Mouse (Mus musculus): Measurements from ENCODE around the gene Pym1. TPM values are rescaled to one million over a fixed set of nuclear protein-coding genes. Genes with fewer than 3 reads are reported as not detected.
"Not testable (repeated sequence)": the region's sequence is repeated elsewhere in the genome, so short reads cannot be mapped to it uniquely, and the experiment has no call there.

The Pym1 gene
- 46.3 and 48.5 TPM in 2 replicates for polyA plus RNA-seq (2016; fragmentation: Nextera tagmentation; extraction: Ambion mirVana)

DNA sequence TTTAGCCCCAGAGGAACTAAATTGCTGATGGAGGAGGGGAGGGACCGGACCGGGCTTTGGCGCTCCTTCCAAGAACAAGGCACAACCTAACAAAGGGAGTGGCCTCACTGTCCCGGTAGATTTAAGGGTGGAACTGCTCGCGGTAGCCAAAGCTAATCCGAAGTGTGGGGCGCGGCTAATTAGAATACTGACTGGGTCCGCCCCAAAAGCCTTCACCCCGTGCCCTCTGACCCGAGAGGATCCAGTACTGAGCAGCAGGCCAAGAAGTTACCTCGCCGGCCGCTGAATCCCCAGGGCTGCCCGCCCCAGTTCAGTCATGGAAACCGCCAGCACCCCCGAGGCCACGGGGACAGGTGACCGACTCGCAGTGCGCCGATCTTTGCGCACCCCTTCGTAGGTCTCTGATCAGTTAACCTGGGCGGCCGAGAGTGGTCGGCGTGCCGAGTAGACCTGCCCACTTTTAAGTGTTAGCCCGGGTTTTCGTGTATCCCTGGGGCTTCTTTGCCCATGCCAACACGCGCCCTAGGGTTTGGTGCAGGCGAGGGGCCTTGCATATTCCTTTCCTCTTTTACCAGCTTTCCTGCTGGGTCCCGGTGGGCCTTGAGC is at the start of gene Pym1:
Pym1 (plus strand) TSS at position 244 of the 606 bp plus-strand sequence.
- peak within 1 kb of the TSS; percentile 63 for H3K9ac ChIP-seq
- peak within 1 kb of the TSS; percentile 79 for H3K4me2 ChIP-seq (replicated peaks)
- peak within 1 kb of the TSS; percentile 91 for H3K27ac ChIP-seq
- peak within 1 kb of the TSS; percentile 63 for H3K4me3 ChIP-seq
- WGBS = 0% methylated on average over 36 of the region's 36 CpGs
- H3K27me3 ChIP-seq = peaks cover 34% of the 10 kb centered on the region
- H3K36me3 ChIP-seq = peaks cover 3% of the 10 kb centered on the region; the same call in 1 of the 2 replicates
- peak; percentile 79 for ATAC-seq (ENCODE audit: low FRiP score)
- H3K9me3 ChIP-seq (replicated peaks) = no peaks in the 10 kb centered on the region
- peaks cover 40% of the 10 kb centered on the region for H3K4me1 ChIP-seq

DNA sequence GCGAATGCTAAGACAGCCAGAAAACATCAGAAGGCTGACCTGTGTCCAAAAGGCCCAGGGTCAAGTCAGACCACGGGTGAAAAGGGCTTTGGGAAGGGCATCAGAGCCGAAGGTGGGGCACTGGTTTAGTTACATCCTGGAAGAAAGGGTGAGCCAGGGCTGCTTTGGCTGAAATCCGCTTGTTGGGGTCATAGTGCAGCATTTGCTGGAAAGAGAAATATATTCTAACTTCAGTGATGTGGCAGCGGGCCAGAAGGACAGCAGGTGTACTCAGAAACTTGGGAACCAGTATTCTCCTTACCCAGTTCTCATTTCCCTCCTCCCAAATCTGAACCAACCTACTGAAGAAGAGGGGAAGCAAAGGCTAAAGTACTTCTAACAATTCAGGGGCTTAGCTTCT is 48.7 kb upstream of the Pym1 start:
- ATAC-seq (ENCODE audit: low FRiP score) = no peak
- H3K9me3 ChIP-seq (replicated peaks) = no peaks in the 10 kb centered on the region
- H3K27ac ChIP-seq = no peak overlapping the region
- no peak overlapping the region for H3K9ac ChIP-seq
- WGBS = 87% methylated on average over 5 of the region's 5 CpGs
- H3K36me3 ChIP-seq = peaks cover 21% of the 10 kb centered on the region
- H3K4me2 ChIP-seq (replicated peaks) = no peak overlapping the region
- H3K4me3 ChIP-seq = no peak overlapping the region
- peaks cover 15% of the 10 kb centered on the region for H3K4me1 ChIP-seq
- H3K27me3 ChIP-seq = no peaks in the 10 kb centered on the region

DNA sequence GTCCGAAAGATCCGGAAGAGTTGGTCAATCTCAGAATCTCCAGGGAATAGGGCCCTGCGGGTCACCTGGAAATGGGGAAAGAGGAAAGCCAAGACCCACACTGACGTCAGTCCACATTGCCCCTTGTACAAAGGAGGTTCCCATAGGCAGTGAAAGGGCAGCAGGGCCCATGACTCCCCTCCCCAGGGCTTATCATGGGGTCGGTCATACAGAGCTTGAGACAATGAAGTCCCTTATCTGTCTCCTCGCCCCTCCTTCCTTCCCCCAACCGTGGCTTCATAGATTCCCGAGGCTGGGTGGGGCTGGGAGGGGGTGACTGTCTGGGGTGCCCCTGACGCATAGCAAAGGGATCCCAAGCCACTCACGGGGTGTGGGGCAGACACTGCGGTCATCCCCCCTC is 48.1 kb upstream of the Pym1 start:
- ATAC-seq (ENCODE audit: low FRiP score) = no peak
- 84% methylated on average over 11 of the region's 11 CpGs for WGBS
- Histone ChIP-seq H3K9me3 (replicated peaks) (no peaks in the 10 kb centered on the region), H3K9ac (no peak overlapping the region), H3K36me3 (peaks cover 21% of the 10 kb centered on the region), H3K4me2 (replicated peaks) (no peak overlapping the region), H3K27me3 (no peaks in the 10 kb centered on the region), H3K4me1 (peaks cover 15% of the 10 kb centered on the region), H3K27ac (no peak overlapping the region), H3K4me3 (no peak overlapping the region)

DNA sequence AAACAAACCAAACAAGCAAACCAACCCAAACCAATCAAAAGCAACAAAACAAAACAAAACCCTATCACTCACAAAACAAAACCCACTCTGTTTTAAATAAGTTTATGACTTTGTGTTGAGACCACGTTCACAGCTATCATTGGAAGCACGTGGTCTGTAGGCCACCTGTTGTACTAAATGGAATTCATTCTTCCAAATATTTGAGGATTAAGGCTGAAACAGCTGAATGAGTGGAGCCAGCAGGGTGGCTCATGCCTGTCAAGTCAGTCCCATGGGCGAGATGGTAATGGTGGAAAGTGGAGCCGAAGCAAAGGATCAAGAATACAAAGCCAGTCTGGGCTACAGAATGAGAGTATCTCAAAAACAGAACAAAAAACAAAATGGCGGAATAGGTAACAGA is 47.0 kb upstream of the Pym1 start:
- WGBS = 89% methylated on average over 5 of the region's 5 CpGs
- no peaks in the 10 kb centered on the region for H3K9me3 ChIP-seq (replicated peaks)
- H3K4me2 ChIP-seq (replicated peaks) = no peak overlapping the region
- ATAC-seq (ENCODE audit: low FRiP score) = no peak
- H3K27me3 ChIP-seq = no peaks in the 10 kb centered on the region
- no peak overlapping the region for H3K27ac ChIP-seq
- peaks cover 21% of the 10 kb centered on the region for H3K36me3 ChIP-seq
- H3K9ac ChIP-seq = no peak overlapping the region
- H3K4me3 ChIP-seq = no peak overlapping the region
- peaks cover 12% of the 10 kb centered on the region for H3K4me1 ChIP-seq

DNA sequence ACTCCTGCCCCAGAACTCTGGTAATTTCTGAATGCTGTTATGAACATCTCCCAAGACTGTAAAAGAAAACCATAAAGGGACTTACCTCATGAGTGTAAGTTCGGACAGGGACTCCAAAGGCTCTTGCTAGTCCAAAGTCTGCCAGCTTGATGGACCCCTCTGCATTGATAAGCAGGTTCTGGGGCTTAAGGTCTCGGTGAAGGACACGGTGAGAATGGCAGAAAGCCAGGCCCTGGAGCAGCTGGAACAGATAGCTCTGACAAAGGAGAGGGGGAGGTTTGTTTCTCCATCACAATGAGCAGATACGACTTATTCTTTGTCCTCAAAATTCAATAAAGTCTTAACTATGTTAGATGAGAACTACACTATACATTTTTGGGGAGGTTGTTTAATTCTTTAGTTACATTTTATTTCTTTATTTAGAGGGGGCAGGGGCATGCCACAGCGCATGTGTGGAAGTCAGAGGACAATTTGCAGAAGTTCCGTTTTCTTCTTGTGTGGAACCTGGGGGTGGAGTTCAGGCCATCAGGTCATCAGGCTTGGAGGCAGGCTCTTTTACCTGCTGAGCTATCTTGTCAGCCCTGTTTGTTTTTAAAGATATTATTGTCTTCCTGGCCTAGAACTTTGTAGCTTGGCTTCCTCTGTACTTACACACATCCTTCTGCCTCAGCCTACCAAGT is 45.2 kb upstream of the Pym1 start:
- peaks cover 21% of the 10 kb centered on the region for H3K36me3 ChIP-seq
- 0 out of 2 replicates have a peak, but pooled peaks cover 2% of the 10 kb centered on the region for H3K27me3 ChIP-seq

DNA sequence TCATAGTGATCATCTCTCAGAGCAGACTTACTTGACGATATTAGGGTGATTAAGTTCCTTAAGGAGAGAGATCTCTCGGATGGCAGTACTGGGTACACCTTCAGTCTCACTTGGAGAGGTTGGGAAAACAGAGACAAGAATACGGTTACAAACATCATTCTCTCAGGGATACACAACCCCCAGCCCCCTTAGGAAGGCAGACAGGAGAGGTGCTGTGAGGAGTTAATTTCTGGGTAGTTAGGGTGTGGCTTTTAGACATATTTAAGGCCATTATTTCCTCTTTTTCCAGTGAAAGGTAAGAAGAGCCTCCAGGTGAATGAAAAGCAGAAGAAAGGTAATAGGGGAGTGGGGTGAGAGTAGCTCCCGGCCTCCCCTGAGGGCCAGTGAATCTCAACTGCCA is 43.8 kb upstream of the Pym1 start, which contains the start of gene Pmel:
Pmel (plus strand) TSS at position 301 of the 400 bp plus-strand sequence.
- 0 out of 2 replicates have a peak, but pooled peaks cover 2% of the 10 kb centered on the region for H3K27me3 ChIP-seq
- H3K4me2 ChIP-seq (replicated peaks) = peak within 1 kb of the TSS; percentile 74
- WGBS = 27% methylated on average over 4 of the region's 4 CpGs
- no peaks in the 10 kb centered on the region for H3K9me3 ChIP-seq (replicated peaks)
- peaks cover 19% of the 10 kb centered on the region for H3K36me3 ChIP-seq
- H3K27ac ChIP-seq = peak within 1 kb of the TSS; percentile 82
- peak within 1 kb of the TSS; percentile 65 for H3K9ac ChIP-seq
- peak within 1 kb of the TSS; percentile 80 for H3K4me3 ChIP-seq
- ATAC-seq (ENCODE audit: low FRiP score) = no peak
- H3K4me1 ChIP-seq = peaks cover 12% of the 10 kb centered on the region

More for the DNA sequence above, 45.2 kb upstream of the Pym1 start:
- no peak overlapping the region for H3K9ac ChIP-seq
- 85% methylated on average over 6 of the region's 6 CpGs for WGBS
- no peak overlapping the region for H3K27ac ChIP-seq
- no peak overlapping the region for H3K4me3 ChIP-seq
- H3K4me1 ChIP-seq = peaks cover 12% of the 10 kb centered on the region
- H3K9me3 ChIP-seq (replicated peaks) = no peaks in the 10 kb centered on the region
- no peak for ATAC-seq (ENCODE audit: low FRiP score)
- H3K4me2 ChIP-seq (replicated peaks) = no peak overlapping the region

DNA sequence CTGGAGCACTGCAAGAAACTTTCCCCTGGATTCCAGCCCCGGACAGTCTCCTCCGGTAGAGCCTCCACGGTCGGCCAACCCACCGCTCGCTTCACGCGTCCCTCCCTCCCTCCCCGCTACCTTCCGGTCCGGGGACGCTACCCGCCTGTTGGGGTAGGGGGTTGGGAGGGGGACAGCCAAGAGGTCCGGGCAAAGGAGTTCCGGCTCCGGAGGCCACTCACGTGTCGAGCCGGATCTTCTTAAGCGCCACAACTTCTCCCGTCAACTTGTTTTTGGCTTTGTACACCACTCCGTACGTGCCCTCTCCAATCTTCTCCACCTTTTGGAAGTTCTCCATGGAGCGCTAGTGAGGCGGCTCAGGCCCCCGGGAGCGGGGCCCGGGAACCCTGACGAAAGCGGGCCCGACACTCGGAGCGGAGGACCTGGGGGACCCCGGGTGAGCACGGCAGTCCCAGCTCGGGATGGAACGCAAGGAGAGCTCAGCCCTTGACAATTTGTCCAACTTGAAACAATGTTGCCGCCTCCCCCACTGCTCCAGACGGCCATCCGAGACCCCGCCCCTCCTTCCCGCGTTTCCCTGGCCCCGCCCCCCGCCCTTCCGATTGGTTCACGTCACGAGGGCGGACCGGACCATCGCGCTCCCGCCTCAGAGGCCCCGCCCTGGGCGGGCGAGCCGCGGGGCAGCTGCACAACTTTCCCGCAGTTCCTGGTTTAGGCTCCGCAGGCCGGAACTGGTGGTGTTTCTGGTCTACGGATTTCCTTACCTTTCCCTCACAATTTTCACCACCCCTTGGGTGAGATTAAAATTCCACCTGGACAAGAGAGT is 43.0 kb upstream of the Pym1 start, which contains the start of gene Cdk2:
Cdk2 (minus strand) TSS at position 541 of the 826 bp plus-strand sequence.
- ATAC-seq (ENCODE audit: low FRiP score) = peak; percentile 94
- Histone ChIP-seq H3K9me3 (replicated peaks) (no peaks in the 10 kb centered on the region), H3K36me3 (peaks cover 14% of the 10 kb centered on the region), H3K9ac (peak within 1 kb of the TSS; percentile 65), H3K4me1 (peaks cover 12% of the 10 kb centered on the region), H3K4me2 (replicated peaks) (peak within 1 kb of the TSS; percentile 74), H3K27me3 (0 out of 2 replicates have a peak, but pooled peaks cover 2% of the 10 kb centered on the region), H3K4me3 (peak within 1 kb of the TSS; percentile 80), H3K27ac (peak within 1 kb of the TSS; percentile 82)
- 1% methylated on average over 61 of the region's 62 CpGs for WGBS

DNA sequence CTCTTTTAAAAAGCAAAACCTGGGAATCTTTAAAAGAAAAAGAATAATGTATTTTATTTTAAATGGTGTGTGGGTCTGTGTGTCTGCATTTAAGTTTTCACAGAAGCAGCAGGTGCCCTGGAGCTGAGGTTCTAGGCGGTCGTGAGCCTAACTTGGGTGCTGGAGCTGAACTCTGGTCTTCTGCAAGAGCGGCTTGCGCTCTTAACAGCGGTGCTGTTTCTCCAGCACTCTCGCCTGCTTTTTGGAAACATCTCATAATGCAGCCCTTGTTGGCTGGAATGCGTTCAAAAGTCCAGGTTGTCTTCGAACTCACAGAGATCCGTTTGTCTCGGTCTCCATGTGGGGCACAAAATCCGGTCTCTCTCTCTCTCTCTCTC is 42.4 kb upstream of the Pym1 start:
- H3K27ac ChIP-seq = 0 out of 2 replicates have a peak overlapping the region, but pooled peaks have one; percentile 23
- peaks cover 12% of the 10 kb centered on the region for H3K4me1 ChIP-seq
- ATAC-seq (ENCODE audit: low FRiP score) = peak; percentile 30; the same call in 1 of the 2 replicates
- peak overlapping the region; percentile 74 for H3K4me2 ChIP-seq (replicated peaks)
- peak overlapping the region; percentile 80 for H3K4me3 ChIP-seq
- H3K27me3 ChIP-seq = 0 out of 2 replicates have a peak, but pooled peaks cover 2% of the 10 kb centered on the region
- WGBS = 12% methylated on average over 11 of the region's 11 CpGs
- peaks cover 10% of the 10 kb centered on the region for H3K36me3 ChIP-seq
- peak overlapping the region; percentile 39; the same call in 1 of the 2 replicates for H3K9ac ChIP-seq
- no peaks in the 10 kb centered on the region for H3K9me3 ChIP-seq (replicated peaks)

DNA sequence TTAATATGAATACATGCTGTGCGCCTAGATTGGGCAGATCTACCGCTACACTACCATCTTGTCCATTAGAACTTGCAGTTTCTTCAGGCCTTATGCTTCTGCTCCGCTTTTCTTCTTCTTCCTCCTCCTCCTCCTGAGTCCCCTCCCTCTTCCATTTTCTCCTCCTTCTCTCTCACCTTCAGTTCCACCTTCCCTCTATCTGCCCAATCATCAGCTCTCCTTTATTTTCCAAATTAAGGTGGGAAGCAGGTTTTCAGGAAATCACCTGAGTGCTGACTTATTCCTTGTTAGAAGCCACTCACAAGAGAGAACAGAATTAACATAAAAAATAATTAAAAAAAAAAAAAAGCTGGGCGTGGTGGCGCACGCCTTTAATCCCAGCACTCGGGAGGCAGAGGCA is 36.4 kb upstream of the Pym1 start:
- WGBS = 91% methylated on average over 7 of the region's 7 CpGs

DNA sequence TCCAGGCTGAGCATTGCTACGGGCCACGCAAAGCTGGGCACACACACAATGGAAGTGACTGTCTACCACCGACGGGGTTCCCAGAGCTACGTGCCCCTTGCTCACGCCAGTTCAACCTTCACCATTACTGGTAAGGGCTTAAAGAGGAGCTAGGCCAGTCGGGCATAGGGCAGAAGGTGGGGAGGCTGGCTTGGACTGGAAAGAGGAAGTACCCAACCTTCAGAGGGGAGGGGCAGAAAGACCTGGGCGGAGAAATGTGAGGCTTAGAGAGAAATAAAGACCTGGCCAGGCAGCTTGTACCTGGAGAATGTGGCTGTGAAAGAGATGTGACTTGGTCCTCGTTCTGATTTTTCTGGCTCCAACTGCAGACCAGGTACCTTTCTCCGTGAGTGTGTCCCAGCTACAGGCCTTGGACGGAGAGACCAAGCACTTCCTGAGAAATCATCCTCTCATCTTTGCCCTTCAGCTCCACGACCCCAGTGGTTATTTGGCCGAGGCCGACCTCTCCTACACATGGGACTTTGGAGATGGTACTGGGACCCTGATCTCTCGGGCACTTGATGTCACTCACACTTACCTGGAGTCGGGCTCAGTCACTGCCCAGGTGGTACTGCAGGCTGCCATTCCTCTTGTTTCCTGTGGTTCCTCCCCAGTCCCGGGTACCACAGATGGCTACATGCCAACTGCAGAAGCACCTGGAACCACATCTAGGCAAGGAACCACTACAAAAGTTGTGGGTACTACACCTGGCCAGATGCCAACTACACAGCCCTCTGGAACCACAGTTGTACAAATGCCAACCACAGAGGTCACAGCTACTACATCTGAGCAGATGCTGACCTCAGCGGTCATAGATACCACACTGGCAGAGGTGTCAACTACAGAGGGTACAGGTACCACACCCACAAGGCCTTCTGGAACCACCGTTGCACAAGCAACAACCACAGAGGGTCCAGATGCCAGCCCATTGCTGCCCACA is 31.8 kb upstream of the Pym1 start:
- Histone ChIP-seq H3K9ac (no peak overlapping the region), H3K4me2 (replicated peaks) (no peak overlapping the region), H3K27ac (no peak overlapping the region), H3K4me1 (no peaks in the 10 kb centered on the region), H3K27me3 (no peaks in the 10 kb centered on the region), H3K4me3 (no peak overlapping the region), H3K36me3 (no peaks in the 10 kb centered on the region), H3K9me3 (replicated peaks) (no peaks in the 10 kb centered on the region)
- 85% methylated on average over 19 of the region's 19 CpGs for WGBS
- ATAC-seq (ENCODE audit: low FRiP score) = no peak

More for the DNA sequence above, 36.4 kb upstream of the Pym1 start:
- H3K9ac ChIP-seq; H3K27me3 ChIP-seq; H3K4me2 ChIP-seq (replicated peaks); H3K36me3 ChIP-seq; H3K9me3 ChIP-seq (replicated peaks); H3K27ac ChIP-seq; ATAC-seq (ENCODE audit: low FRiP score); H3K4me1 ChIP-seq; H3K4me3 ChIP-seq: not testable (repeated sequence)

DNA sequence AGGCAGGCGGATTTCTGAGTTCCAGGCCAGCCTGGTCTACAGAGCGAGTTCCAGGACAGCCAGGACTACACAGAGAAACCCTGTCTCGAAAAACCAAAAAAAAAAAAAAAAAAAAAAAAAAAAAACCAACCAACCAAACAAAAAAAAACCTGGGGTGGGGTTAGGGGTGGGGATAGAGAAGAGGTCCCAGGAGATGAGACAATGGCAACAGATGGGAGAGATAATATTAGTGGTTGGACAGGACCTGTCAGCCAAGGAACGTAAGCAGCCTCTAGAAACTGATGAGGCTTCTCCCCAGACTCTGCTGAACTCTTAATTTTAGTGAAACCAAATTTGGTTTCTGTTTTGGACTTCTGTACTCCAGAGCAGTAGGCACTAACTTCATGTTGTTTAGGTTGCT is 22.2 kb upstream of the Pym1 start:
- not testable (repeated sequence) for ATAC-seq (ENCODE audit: low FRiP score); H3K27ac ChIP-seq
- 78% methylated on average over 4 of the region's 4 CpGs for WGBS

More for the DNA sequence above, 22.2 kb upstream of the Pym1 start:
- not testable (repeated sequence) for H3K36me3 ChIP-seq; H3K4me2 ChIP-seq (replicated peaks); H3K9me3 ChIP-seq (replicated peaks); H3K9ac ChIP-seq; H3K4me1 ChIP-seq; H3K27me3 ChIP-seq; H3K4me3 ChIP-seq
